Mouse (Mus musculus): ENCODE results near the gene Acbd4. TPM values are rescaled to one million over a fixed set of nuclear protein-coding genes. Genes with fewer than 3 reads are reported as not detected.

Acbd4 gene
- polyA plus RNA-seq, 1 experiment from 2014 or later, result 14.5 TPM

DNA sequence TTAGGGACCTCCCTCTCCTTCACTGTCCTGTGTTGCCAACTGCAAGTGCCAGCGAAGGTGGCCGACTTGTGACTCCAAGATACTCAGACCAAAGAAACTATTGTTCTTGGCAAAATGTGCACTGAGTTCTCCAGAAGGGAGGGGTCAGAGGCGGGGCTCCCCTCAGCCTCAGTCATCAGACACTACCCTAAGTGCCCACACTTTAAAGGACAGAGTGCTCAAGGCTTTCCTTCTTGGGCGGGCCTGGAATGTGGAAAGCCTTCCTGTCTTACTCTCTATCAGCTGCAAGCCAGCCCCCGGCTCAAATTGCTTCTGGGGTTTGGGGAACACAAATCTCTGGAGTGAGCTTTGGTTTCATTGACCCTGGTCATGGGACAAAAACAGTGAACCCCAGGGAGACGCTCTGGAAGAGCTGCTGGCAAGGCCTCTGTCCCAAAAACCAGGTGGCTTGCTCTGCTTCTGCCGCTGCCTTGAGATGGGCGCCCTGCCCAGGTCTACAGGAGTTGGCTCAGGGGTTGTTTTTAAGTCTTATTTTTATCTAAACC is 34.0 kb upstream of the Acbd4 start:
- H3K9me3 ChIP-seq (ENCODE audit: control insufficient read depth, low read length), result no peaks in the 10 kb centered on the region
- no peak overlapping the region for H3K9ac ChIP-seq (ENCODE audit: low read length)
- H3K36me3 ChIP-seq (ENCODE audit: control insufficient read depth, insufficient read depth, low read length), result peaks cover 76% of the 10 kb centered on the region
- no peaks in the 10 kb centered on the region for H3K4me1 ChIP-seq (replicated peaks; ENCODE audit: control insufficient read depth, insufficient read depth, low read length)
- no peak overlapping the region for H3K4me3 ChIP-seq (ENCODE audit: low read depth, low read length)
- ATAC-seq (replicated peaks; ENCODE audit: low FRiP score, low TSS enrichment, low read depth) (no peak), DNase-seq (ENCODE audit: low spot score) (no peak)
- WGBS, result 72% methylated on average over 8 of the region's 8 CpGs
- H3K27me3 ChIP-seq (replicated peaks; ENCODE audit: control insufficient read depth, insufficient read depth, low read length), result no peaks in the 10 kb centered on the region
- no peak overlapping the region for H3K27ac ChIP-seq (ENCODE audit: low read depth)
- H3K4me2 ChIP-seq (ENCODE audit: low read length), result no peak overlapping the region

DNA sequence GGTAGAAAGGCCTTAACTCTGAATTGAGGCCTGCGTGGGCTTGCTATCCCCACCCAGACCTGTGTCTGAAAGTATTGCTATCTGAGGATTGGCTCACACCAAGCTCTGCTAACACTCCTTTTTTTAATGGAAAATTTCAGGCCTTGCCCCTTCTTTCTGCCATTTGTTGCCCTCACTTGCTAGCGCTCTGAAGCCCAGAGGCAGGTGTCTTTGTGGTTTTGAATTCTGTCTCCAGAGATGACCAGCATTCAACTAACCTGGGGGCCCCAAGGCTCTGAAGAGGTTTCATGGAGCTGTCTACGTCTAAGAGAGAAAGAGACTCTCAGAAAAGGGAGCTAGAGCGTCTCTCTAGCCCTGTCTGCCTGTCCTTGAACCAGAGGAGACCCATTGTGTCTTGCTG is 33.2 kb upstream of the Acbd4 start:
- ATAC-seq (replicated peaks; ENCODE audit: low FRiP score, low TSS enrichment, low read depth), result no peak
- Histone ChIP-seq H3K4me2 (ENCODE audit: low read length) (no peak overlapping the region), H3K36me3 (ENCODE audit: control insufficient read depth, insufficient read depth, low read length) (peaks cover 72% of the 10 kb centered on the region), H3K27me3 (replicated peaks; ENCODE audit: control insufficient read depth, insufficient read depth, low read length) (no peaks in the 10 kb centered on the region), H3K27ac (ENCODE audit: low read depth) (no peak overlapping the region), H3K9me3 (ENCODE audit: control insufficient read depth, low read length) (no peaks in the 10 kb centered on the region), H3K4me1 (replicated peaks; ENCODE audit: control insufficient read depth, insufficient read depth, low read length) (no peaks in the 10 kb centered on the region), H3K9ac (ENCODE audit: low read length) (no peak overlapping the region), H3K4me3 (ENCODE audit: low read depth, low read length) (no peak overlapping the region)
- 91% methylated on average over 4 of the region's 4 CpGs for WGBS
- no peak for DNase-seq (ENCODE audit: low spot score)

DNA sequence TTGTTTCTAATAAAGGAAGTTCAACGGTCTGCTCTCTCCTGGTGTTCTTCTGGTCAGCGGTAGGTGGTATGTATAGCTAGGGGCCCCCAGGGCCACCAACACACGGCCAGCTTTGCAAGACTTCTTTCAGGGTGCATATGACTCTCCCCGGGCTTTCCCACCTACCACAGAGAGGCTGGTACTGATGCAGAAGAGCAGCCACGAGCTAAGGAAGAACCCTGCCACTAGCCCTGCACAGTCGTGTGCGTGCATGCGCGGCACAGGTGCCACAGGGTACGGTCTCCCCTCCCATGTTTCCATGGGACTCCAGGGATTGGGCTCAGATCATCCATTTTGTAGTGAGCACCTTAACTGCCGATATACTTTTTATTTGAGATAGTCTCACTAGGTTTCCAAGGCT is 32.6 kb upstream of the Acbd4 start:
- Histone ChIP-seq H3K27me3 (replicated peaks; ENCODE audit: control insufficient read depth, insufficient read depth, low read length) (no peaks in the 10 kb centered on the region), H3K4me2 (ENCODE audit: low read length) (no peak overlapping the region), H3K9me3 (ENCODE audit: control insufficient read depth, low read length) (no peaks in the 10 kb centered on the region), H3K36me3 (ENCODE audit: control insufficient read depth, insufficient read depth, low read length) (peaks cover 66% of the 10 kb centered on the region), H3K27ac (ENCODE audit: low read depth) (no peak overlapping the region), H3K4me3 (ENCODE audit: low read depth, low read length) (no peak overlapping the region), H3K9ac (ENCODE audit: low read length) (no peak overlapping the region), H3K4me1 (replicated peaks; ENCODE audit: control insufficient read depth, insufficient read depth, low read length) (no peaks in the 10 kb centered on the region)
- 96% methylated on average over 11 of the region's 11 CpGs for WGBS
- DNase-seq (ENCODE audit: low spot score) (no peak), ATAC-seq (replicated peaks; ENCODE audit: low FRiP score, low TSS enrichment, low read depth) (no peak)

DNA sequence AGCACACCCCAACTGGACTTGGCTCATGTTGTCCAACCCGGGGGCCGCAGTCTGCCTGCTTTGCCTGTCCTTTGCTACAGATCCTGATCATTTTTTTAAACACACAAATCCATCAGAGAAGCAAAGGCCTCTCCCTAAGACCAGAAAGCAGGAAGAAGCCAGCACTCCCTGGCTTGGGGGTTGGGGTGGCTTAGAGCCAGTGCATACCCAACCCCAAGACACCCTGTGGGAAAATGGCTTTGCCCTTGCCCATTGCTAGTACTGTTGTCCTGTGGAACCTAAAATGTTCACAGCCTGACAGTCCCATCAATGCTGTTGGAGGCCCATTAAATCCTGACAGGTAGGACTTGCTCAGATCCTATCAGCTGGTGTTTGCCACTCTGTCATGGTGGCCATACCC is 31.8 kb upstream of the Acbd4 start:
- Histone ChIP-seq H3K4me2 (ENCODE audit: low read length) (no peak overlapping the region), H3K9me3 (ENCODE audit: control insufficient read depth, low read length) (no peaks in the 10 kb centered on the region), H3K4me1 (replicated peaks; ENCODE audit: control insufficient read depth, insufficient read depth, low read length) (no peaks in the 10 kb centered on the region), H3K36me3 (ENCODE audit: control insufficient read depth, insufficient read depth, low read length) (peaks cover 58% of the 10 kb centered on the region), H3K4me3 (ENCODE audit: low read depth, low read length) (no peak overlapping the region), H3K27me3 (replicated peaks; ENCODE audit: control insufficient read depth, insufficient read depth, low read length) (no peaks in the 10 kb centered on the region), H3K9ac (ENCODE audit: low read length) (no peak overlapping the region), H3K27ac (ENCODE audit: low read depth) (no peak overlapping the region)
- ATAC-seq (replicated peaks; ENCODE audit: low FRiP score, low TSS enrichment, low read depth), result no peak
- DNase-seq (ENCODE audit: low spot score), result no peak
- WGBS, result 97% methylated on average over 2 of the region's 2 CpGs

DNA sequence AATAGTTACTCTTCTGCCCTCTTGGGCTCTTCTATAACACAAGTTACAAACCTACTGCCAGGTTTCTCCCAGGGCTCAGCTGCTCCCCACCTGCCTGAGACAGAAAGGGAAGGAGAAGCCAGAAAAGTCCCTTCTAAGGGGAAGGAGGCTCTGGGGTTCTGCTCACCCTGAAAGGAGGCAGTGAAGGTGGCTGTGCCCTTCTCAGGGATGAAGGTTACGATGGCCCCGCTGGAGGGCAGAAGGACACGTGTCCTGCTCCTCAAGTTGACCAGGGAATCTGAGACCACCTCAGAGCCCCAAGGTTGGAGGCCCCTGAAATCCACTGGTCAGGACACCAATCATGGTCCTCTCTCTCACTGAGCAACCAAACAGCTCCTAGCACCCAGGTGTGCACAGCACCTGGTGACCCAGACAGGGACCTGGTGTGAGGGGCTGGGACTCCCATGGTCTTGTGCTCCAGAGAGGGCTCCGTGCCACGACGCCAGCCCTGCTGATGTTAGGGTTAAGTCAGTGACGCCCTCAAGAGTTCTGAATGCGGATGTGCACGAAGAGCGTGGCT is 31.1 kb upstream of the Acbd4 start:
- ATAC-seq (replicated peaks; ENCODE audit: low FRiP score, low TSS enrichment, low read depth) (no peak), DNase-seq (ENCODE audit: low spot score) (no peak)
- Histone ChIP-seq H3K4me1 (replicated peaks; ENCODE audit: control insufficient read depth, insufficient read depth, low read length) (no peaks in the 10 kb centered on the region), H3K4me3 (ENCODE audit: low read depth, low read length) (no peak overlapping the region), H3K4me2 (ENCODE audit: low read length) (no peak overlapping the region), H3K27ac (ENCODE audit: low read depth) (no peak overlapping the region), H3K9ac (ENCODE audit: low read length) (no peak overlapping the region), H3K9me3 (ENCODE audit: control insufficient read depth, low read length) (no peaks in the 10 kb centered on the region), H3K36me3 (ENCODE audit: control insufficient read depth, insufficient read depth, low read length) (peaks cover 53% of the 10 kb centered on the region), H3K27me3 (replicated peaks; ENCODE audit: control insufficient read depth, insufficient read depth, low read length) (no peaks in the 10 kb centered on the region)
- 94% methylated on average over 10 of the region's 10 CpGs for WGBS

DNA sequence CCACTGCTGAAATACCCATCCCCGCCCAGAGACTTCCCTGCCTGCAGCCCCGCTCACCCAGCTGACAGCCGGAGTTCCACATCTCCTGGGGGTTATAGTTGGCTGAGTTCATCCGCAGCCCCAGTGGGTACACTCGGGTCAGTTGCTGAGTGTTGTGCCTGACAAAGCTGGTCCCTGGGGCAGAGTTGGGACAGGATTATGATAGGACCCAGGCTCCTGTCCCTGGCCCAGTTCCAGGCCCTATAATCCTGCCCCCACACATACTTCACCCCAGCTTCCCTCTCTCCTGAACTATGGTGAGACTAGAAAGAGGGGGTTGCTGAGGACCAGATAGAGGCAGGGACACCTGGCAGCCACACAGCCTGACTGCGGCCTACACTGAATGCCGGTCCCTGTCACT is 27.8 kb upstream of the Acbd4 start:
- no peaks in the 10 kb centered on the region for H3K9me3 ChIP-seq (ENCODE audit: control insufficient read depth, low read length)
- H3K9ac ChIP-seq (ENCODE audit: low read length), result no peak overlapping the region
- no peak overlapping the region for H3K4me2 ChIP-seq (ENCODE audit: low read length)
- H3K4me1 ChIP-seq (replicated peaks; ENCODE audit: control insufficient read depth, insufficient read depth, low read length), result no peaks in the 10 kb centered on the region
- no peaks in the 10 kb centered on the region for H3K27me3 ChIP-seq (replicated peaks; ENCODE audit: control insufficient read depth, insufficient read depth, low read length)
- no peak overlapping the region for H3K4me3 ChIP-seq (ENCODE audit: low read depth, low read length)
- H3K36me3 ChIP-seq (ENCODE audit: control insufficient read depth, insufficient read depth, low read length), result peaks cover 20% of the 10 kb centered on the region
- 81% methylated on average over 7 of the region's 7 CpGs for WGBS
- DNase-seq (ENCODE audit: low spot score) (no peak), ATAC-seq (replicated peaks; ENCODE audit: low FRiP score, low TSS enrichment, low read depth) (no peak)
- no peak overlapping the region for H3K27ac ChIP-seq (ENCODE audit: low read depth)

DNA sequence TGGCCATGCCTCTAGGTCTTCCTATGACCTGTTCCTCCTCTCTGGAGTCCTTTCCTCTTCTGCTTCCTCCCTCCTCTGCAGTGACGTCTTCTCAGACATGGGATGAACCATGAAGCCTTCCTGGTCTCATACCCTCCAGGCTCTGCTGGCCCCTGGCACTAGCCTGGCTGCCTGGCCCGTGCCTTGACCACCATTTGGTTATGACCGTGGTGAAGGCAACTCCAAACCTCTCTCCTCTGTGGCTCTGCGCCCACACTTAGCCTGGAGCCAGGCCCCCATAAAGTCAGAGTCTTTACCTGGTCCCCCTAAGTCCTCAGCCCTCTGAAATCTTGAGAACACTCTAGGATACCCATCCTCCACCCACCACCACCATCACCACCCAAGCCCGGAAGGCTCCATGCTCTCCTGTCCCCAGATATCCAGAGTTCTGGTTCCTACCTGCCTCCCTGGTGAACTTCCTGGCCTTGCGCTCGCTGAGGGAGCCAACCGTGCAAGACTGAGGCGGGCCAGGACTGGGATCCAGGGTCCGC is 27.3 kb upstream of the Acbd4 start:
- Histone ChIP-seq H3K27me3 (replicated peaks; ENCODE audit: control insufficient read depth, insufficient read depth, low read length) (no peaks in the 10 kb centered on the region), H3K36me3 (ENCODE audit: control insufficient read depth, insufficient read depth, low read length) (peaks cover 15% of the 10 kb centered on the region; the same call in 1 of the 2 replicates), H3K9ac (ENCODE audit: low read length) (no peak overlapping the region), H3K4me3 (ENCODE audit: low read depth, low read length) (no peak overlapping the region), H3K4me2 (ENCODE audit: low read length) (no peak overlapping the region), H3K27ac (ENCODE audit: low read depth) (no peak overlapping the region), H3K9me3 (ENCODE audit: control insufficient read depth, low read length) (no peaks in the 10 kb centered on the region), H3K4me1 (replicated peaks; ENCODE audit: control insufficient read depth, insufficient read depth, low read length) (no peaks in the 10 kb centered on the region)
- DNase-seq (ENCODE audit: low spot score), result no peak
- 63% methylated on average over 10 of the region's 10 CpGs for WGBS
- ATAC-seq (replicated peaks; ENCODE audit: low FRiP score, low TSS enrichment, low read depth), result no peak

DNA sequence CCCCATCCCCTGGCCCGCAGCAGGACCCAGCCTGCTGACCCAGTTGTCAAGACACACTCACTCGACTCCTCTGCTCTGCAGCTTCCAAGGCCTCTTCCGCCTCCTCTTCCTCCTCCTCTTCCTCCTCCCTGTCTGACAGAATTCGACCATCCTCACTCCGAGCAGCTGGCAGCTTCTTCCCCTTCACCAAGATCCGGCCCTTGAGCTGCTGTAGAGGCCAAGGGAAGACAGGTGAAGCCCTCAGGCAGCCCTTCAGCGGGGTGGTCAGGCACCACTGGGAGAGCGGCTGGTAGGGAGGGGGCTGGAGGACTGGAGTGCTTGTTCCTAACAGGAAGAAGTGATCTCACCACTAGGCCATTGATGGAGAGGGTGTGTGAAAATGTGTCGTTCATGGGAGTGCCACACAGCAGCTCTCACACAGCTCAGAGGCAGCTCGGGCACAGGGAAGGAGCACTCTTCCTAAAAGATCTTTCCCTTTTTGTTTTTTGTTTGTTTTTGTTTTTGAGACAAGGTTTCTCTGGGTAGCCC is 26.6 kb upstream of the Acbd4 start:
- Histone ChIP-seq H3K4me2 (ENCODE audit: low read length) (no peak overlapping the region), H3K9ac (ENCODE audit: low read length) (no peak overlapping the region), H3K4me1 (replicated peaks; ENCODE audit: control insufficient read depth, insufficient read depth, low read length) (no peaks in the 10 kb centered on the region), H3K27ac (ENCODE audit: low read depth) (no peak overlapping the region), H3K27me3 (replicated peaks; ENCODE audit: control insufficient read depth, insufficient read depth, low read length) (peaks cover 1% of the 10 kb centered on the region; the same call in 1 of the 2 replicates), H3K4me3 (ENCODE audit: low read depth, low read length) (no peak overlapping the region), H3K9me3 (ENCODE audit: control insufficient read depth, low read length) (no peaks in the 10 kb centered on the region), H3K36me3 (ENCODE audit: control insufficient read depth, insufficient read depth, low read length) (0 out of 2 replicates have a peak, but pooled peaks cover 9% of the 10 kb centered on the region)
- ATAC-seq (replicated peaks; ENCODE audit: low FRiP score, low TSS enrichment, low read depth) (no peak), DNase-seq (ENCODE audit: low spot score) (no peak)
- 35% methylated on average over 10 of the region's 10 CpGs for WGBS

DNA sequence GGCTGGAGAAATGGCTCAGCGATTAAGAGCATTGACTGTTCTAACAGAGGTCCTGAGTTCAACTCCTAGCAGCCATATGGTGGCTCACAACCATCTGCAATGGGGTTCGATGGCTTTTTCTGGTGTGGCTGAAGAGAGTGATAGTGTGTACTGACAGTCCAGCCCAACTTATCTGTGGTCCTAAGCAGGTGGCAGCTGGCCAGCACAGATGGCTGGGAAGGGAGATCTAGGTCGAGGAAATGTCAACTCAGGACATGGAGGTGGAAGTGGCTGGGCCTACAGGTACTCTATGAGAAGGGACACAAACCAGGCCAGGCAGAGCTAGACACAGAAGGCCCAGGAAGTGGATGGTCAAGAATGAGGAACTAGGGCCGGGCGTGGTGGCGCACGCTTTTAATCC is 25.5 kb upstream of the Acbd4 start:
- Histone ChIP-seq H3K4me3 (ENCODE audit: low read depth, low read length) (no peak overlapping the region), H3K36me3 (ENCODE audit: control insufficient read depth, insufficient read depth, low read length) (no peaks in the 10 kb centered on the region), H3K9ac (ENCODE audit: low read length) (no peak overlapping the region), H3K4me2 (ENCODE audit: low read length) (no peak overlapping the region), H3K27me3 (replicated peaks; ENCODE audit: control insufficient read depth, insufficient read depth, low read length) (peaks cover 10% of the 10 kb centered on the region), H3K27ac (ENCODE audit: low read depth) (no peak overlapping the region), H3K9me3 (ENCODE audit: control insufficient read depth, low read length) (no peaks in the 10 kb centered on the region), H3K4me1 (replicated peaks; ENCODE audit: control insufficient read depth, insufficient read depth, low read length) (peaks cover 7% of the 10 kb centered on the region)
- 89% methylated on average over 7 of the region's 7 CpGs for WGBS
- no peak for DNase-seq (ENCODE audit: low spot score)
- no peak for ATAC-seq (replicated peaks; ENCODE audit: low FRiP score, low TSS enrichment, low read depth)

Data from intestine, embryonic 14.5 days (tissue).